Mouse (Mus musculus): ENCODE results near the gene Uggt2.

Uggt2 gene

DNA sequence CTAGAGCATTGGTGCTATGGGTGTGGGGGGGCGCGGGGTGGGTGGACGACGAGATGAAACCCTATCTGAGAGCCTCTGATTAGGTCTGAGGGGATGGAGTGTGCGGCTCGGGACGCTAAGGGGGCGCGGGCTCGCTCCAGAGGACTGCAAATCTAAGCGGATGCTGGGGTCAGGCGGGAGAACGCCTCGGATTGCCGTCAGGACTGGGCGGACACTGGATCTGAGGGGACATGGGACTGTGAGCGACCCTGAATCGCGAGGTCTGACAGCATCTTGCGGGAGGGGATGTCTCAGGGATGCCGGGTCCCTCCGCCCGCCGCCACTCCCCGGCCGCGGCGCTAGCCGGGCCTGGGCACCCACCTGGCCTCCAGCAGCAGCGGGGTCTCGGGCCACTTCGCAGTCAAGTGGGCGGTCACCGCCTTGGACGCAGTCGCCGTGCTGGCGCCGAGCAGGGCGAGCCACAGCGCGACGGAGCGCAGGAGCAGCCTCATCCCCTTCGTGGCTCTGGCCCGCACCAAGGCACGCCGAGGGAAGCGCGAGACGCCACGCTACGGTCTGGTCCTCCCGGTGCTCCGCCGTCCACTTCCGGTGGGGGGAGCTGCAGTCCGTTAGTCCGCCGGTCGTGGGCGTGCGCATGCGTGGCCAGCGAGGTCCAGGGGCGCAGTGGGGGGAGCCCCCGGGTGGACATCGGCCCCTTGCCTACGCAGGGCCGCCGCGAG lies at the start of gene Uggt2:
Gene Uggt2, minus strand, starts transcription at position 580 of the 719 bp plus-strand sequence.
- DNase-seq: peak; percentile 85

DNA sequence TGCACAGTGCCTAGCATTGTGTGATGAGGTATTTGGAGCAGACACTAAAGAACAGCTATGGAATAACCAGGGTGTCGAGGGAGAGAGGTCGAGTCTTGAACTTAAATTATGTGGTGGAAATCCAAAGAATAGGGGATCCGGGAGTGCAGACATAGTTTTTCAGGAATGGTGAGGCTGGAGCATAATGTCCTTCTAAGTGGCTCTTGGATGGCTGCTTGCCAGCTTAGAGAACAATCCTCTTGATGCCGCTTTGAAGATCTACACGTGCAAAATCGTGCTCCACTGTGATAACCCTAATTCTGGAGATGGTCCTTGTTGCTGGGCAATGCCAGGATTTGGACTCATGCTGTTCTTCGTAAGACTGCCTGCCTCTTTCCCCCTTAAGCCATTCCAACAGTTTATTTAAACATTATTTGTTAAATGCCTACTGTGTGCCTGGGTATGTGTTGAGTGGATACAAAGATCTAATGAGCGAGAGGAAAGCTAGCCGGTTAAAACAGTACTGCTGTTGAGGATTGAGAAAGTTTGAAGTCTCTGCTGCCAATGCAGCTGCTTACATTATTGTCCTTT lies 40.2 kb upstream of the Uggt2 start:
- no peak for DNase-seq

DNA sequence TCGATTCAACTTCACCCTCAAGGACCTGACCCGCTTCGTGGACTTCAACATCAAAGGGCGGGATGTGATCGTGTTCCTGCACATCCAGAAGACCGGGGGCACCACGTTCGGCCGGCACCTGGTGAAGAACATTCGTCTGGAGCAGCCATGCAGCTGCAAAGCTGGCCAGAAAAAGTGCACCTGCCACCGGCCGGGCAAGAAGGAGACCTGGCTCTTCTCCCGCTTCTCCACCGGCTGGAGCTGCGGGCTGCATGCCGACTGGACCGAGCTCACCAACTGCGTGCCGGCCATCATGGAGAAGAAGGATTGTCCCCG lies 39.5 kb upstream of the Uggt2 start:
- no peak for DNase-seq

DNA sequence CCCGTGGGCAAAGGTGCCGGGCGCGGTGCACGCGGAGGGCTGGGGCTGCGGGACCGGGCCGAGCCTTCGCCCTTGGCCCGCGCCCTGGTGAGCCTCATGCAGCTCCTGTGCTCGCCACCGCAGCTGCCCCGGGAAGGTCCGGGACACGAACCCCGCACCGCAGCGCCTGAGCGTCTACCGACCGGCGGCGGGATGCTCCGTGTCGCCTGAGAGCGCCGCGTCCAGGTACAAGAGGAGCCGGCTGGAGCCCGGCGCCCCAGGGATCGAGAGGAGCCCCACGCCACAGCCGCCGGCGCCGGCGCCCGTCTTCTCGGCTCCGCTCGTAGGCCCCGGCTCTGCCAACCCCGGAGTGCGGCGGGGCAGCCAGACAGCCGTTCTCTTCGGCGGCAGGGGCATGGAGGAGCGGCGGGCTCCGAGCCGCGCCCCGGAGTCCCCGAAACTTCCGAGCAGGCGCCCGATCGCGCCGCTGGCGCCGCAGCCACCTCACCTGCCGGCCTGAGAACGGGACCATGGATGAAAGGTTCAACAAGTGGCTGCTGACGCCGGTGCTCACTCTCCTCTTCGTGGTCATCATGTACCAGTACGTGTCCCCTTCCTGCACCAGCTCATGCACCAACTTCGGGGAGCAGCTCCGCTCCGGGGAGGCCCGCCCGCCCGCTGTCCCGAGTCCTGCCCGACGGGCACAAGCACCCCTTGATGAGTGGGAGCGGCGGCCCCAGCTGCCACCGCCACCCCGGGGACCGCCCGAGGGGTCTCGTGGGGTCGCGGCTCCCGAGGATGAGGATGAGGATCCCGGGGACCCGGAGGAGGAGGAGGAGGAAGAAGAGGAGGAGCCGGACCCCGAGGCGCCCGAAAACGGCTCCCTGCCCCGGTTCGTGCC lies 38.9 kb upstream of the Uggt2 start, which contains the start of gene Hs6st3:
Gene Hs6st3, plus strand, starts transcription at position 436 of the 880 bp plus-strand sequence.
- peak; percentile 26 for DNase-seq

DNA sequence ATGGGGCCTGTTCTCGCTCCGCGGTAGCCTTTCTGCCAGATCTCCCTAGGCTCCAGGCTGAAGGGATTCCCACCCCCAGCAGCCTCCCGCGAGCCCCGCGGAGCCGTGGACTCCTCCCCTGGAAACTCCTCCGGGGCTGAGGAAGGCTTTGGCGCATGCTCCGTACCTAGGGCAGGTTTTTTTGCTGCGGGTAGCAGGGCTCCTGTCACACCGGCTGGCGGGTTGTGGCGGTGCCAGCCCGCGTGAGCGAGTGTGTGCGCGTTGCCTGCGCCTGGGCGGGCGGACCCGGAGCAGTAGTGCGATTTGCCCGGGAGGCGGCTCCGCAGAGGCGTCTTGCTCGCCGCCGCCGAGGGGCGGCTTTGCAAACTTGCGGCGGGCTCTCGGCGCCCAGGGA lies 38.3 kb upstream of the Uggt2 start:
- peak; percentile 85 for DNase-seq

DNA sequence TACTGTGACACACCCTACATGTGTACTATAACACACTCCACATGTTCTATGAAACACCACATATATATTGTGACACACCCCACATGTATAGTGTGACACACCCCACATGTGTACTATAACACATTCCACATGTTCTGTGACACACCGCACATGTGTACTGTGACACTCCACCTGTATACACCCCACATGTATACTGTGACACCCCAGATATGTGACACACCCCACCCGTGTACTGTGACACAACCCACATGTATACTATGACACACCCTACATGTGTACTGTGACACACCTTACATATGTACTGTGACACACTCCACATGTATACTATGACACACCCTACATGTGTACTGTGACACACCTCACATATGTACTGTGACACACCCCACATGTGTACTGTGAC lies 28.1 kb upstream of the Uggt2 start:
- DNase-seq: no peak

DNA sequence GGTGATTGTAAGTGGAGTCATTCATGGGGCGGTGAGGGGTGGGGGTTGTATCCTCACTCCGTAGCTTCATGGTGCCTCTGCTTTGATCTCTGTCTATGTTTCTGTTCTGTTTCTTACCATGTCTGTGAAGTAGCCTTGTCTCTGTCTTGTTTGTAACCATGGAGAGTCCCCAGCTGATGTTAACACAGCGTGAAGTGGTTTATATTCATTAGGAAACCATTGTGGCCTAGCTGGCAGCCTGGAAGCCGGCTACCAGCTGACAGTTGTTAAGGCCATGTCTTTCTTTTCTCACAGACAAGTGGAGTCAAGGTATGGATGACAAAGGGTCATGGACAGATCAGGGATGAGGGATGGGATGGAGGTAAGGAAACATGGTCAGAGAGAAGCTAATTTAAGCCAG lies 26.6 kb upstream of the Uggt2 start:
- no peak for DNase-seq

DNA sequence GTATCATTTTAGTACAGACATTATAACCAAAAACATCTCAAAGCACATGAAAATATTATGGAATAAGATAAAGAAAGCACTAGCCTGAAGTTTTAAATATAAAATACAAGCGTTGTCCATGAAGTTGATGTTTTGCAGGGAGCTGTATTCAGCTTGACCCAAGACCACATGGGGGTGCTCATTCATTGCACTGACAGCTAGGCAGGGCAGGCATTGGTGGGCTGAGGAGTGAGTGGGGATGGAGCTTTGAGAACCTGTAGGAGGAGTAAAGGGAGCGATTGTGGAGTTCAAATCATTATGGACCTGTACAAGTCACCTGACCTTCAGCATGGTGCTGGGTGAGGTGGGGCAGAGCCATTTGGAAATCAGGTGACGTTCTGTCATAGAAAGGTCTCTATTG lies 24.8 kb upstream of the Uggt2 start:
- DNase-seq: no peak

DNA sequence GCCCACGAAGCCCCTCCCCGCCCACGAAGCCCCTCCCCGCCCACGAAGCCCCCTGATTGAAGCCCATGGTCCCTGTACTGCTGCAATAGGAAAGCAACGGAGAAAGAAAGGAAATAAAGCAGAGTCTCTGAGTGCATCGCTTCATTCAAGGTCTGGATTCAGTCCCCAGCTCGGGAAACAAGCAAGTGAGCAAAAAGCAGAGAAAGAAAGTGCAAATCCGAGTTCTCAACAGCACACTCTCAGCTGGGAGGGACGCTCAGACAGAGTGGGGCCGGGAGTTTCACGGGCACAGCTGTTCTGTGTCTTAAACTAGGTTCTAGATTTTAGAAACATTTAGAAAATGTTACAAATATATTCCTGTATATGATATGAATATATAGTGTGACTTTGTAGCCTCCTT lies 24.4 kb upstream of the Uggt2 start:
- DNase-seq: no peak

DNA sequence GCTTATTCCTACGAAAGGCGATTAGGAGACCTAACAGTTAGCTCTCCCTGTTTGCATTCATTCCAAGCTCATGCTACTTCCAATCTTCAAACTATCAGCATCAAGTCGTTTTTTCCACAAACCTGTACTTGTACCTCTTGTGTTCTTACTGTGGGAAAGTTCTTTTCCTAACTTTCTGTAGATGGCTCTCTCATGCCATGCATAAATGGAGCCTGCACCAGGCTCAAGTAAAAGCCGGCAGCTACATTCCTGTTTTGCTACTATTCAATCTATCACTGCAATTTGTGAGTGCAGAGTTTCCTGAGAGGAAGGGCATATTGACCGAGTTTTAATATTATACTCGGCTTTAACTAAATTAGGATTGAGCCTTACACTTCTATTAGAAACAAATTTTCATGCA lies 13.3 kb upstream of the Uggt2 start:
- DNase-seq: no peak

DNA sequence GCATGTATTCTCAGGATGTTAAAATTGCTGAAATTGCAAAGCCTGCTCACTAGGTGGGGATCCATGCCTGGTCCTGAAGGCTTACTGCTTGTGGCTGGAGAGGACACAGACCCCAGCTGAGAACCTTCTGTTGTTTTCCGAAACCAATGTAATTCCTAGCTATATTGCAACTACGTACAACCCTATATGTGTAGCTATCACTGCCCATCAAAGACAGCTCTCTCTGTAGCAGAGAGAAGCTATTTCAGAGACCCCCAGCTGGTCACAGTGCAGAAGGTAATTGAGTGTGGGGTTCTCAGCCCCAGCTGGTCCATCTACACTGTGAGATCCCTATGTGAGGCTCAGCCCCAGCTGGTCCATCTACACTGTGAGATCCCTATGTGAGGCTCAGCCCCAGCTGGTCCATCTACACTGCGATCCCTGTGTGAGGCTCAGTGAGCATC lies 10.6 kb upstream of the Uggt2 start:
- DNase-seq: no peak

DNA sequence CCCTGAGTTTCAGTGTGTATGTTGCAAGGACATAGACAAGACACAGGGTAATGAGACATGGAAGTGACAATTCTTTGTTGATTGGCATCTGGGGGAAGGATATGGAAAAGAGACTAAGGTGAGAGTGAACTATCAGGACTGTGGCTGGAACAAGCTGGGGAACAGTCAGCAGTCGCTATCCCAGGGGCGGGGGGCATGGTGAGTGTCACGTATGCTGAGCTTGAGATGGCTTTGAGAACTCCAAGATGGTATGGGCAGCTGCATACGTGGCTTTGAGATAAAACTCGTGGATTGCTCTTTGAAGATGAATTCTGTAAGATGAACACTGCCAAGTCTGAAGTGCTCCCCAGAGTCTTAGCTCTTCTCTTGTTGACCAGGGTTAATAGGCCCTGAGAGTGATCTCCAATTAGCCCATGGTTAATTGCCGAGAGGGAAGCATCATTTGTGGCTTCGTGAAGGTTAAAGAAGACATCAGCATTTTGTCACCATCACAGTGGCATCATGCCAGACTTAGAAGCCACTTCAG lies 9.6 kb upstream of the Uggt2 start:
- no peak for DNase-seq

DNA sequence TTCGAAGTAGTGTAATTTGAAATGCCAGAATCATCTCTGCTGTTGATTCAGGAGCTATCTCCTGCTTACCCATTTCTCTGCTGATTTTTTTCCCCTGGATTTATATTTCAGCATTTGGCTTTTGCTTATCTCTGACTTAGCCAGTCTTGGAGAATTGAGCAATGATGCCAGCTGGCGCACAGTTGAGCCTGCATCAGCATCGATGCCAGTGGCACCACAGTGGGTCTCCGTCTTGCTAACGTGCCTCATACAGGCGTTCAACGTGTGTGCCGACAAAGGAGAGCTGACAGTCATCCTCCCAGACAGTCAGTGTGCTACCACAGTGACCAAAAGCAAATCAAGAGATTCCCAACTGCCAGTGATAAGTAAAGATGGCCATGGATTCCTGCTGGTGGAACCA lies 8.4 kb upstream of the Uggt2 start:
- DNase-seq: no peak

DNA sequence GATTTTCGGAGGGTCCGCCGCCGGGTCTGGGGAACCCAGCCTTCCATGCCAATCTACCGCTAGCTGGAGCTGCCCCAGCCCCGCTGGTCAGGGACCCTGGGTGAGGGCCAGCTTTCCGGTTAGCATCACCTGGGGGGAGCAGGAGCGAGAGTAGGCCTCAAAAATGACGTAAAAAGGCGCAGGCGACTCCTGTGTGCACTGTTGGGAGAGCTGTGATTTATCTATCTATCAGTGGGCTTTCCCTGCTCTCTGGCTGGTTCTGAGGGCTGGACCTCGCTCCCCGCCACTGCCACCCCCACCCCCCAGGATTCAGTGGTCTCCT lies 301 bp upstream of the Uggt2 start:
- no peak for DNase-seq

DNA sequence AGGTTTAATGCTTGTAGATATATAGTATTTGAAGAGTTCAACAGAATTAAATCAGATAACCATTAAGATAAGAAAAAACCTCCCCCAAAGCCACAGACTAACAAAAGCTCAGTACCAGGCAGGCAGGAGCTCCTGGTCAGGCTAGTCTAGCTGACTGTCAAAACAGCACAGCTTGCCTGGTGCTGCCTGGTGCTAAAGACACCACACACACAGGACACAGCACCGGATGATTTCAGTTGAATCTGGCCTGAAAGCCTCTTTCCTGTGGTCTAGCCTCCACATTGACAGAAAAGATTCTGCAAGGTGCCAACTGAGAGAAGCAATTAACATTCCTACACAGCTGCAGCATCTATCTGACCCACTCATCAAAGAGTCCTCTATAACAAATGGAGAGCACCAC lies 37.4 kb downstream of the Uggt2 start:
- DNase-seq: no peak

DNA sequence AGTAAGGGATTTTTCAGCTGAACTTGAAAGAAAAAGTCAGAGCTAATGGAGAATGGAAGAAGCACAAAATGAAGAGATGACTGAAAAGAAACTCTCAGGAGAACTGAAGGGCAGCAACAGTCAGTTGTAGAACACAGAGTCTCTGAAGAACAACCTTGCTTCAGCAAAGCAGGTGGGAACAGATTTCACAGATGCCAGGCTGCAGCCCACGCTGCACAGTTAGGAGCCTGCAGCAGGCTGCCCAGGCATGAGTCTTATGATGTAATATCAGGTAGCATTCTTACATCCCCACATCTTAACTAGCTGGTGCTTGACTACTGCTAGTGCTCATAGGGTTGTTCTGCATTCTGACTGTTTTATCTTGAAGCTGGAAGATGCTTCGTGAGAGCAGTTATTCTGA lies 38.5 kb downstream of the Uggt2 start:
- no peak for DNase-seq

DNA sequence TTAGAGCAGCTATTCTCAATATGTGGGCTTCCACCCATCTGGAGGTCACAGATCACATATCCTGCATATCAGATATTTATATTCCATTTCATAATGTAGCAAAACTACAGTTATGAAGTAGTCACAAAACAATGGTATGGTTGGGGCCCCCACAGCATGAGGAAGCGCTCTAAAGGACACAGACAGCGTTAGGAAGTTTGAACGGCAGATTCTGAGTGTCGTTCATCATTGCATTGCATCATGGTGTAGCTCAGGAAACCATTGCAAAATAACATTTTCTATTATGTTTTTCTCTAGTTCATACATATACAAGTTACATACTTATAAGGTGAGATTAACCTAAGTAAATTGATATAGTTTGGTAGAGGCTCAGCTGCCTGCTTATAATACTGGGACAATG lies 42.2 kb downstream of the Uggt2 start:
- DNase-seq: no peak

DNA sequence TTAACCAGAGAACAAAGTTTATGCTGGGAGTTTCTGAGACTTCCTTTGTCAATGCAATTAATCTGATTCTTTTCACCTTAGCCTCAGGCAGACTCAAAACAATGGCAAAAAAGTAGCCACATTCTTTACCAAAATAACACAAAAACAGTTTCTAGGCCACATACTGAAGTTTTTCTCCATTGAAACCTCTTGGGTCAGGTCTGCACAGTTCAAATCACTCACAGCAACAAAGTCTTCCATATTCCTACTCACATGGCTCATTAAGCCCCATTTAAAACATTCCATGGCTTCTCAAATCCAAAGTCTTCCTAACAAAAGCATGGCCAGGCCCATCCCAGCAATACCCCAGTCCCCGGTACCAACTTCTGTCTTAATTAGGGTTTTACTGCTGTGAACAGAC lies 46.3 kb downstream of the Uggt2 start:
- DNase-seq: no peak

DNA sequence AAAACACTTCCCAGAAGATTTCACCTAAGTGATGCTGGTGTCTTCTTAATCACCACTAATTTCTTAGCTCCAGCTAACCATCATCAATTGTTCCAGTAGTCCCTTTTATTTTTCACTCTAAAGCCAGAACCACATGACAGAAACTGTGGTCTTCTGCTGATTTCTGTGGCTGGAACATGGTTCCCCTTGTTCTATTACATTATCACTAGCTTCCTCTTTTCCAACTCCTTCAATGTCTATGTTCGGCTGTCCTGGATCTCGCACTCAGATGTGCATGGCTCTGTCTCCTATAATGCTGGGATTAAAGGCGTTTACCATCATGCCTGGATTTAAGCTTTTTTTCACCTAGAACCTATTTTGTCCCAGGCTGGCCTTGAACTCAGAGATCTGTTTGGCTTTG lies 46.9 kb downstream of the Uggt2 start:
- no peak for DNase-seq

DNA sequence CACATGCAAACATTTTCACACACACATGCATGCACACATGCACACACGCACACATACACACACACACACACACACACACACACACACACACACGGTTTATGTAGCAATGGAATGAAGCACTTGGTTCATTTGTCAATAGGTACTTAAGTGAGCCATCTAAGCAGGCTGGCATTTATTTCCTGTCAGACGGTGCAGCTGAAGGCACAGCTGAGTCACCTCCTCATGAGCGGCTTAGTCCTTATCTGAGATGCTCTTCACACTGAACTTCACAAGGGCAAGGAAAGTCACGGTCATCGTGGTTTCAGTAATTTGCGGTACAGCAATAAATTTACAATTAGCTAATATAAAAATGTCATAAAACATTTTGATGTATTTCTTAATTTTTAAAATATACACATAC lies 55.5 kb downstream of the Uggt2 start:
- DNase-seq: no peak

DNA sequence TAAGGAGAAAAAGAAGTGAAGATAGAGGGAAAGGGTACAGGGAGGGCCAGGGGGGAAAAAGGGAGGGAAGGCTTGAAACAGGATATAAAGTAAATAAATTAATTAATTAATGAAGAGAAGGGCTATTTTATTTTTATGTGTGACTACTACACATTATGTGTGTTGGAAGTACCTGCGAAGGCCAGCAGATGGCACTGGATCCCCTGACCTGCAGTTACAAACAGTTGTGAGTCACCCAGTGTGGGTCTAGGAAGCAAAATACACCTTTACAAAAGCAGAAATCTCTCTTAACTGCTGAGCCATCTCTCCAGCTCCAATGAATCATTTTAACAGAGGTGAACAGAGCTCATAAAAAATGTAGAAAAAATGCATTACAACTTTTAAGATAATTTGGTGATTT lies 59.0 kb downstream of the Uggt2 start:
- peak; percentile 55 for DNase-seq

DNA sequence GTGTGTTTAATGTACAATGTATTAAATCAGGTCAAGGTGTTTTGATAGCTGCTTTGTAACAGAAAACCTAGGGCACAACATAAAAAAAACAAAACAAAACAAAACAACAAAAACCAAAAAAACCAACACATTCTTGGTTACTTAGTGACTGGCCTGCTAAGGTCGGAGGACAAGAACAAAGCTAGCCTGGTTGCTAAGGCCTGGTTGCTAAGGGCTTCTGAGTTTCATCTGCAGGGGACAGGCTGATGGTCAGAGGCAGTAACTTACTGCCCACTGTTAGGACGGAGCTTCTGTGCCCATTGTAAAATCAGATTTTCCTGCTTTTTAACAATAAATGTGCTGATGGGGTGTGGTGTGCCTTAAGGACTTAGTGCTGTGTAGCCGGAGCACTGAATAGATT lies 61.5 kb downstream of the Uggt2 start:
- no peak for DNase-seq

DNA sequence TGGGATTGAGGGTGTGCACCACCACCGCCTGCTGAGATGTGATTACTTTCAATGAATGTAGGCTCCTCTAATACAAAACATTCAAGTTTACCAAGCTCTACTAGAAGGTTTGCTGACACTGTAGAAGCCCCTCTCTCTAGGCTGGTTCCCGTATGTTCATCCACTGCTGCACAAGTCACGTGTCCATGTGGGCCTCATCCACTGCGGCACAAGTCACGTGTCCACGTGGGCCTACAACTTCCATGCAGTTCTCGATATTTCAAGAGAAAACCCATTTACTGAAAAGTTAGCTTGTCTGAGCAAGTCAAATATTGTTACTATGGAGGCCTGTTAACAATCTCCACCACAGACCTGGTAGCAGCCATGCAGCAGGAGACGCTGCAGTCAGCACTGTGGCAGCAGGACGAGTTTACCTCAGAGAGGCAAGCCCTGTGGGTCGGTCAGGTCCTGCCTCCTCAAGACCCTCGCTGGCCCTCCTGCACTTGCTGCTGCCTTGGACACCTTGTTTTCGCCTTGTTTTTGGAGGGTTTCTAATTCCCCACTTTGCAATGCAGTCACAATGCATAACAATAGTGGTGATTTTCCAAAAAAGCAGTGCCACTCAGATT lies 62.0 kb downstream of the Uggt2 start:
- DNase-seq: no peak
